Mouse (Mus musculus) lung, embryonic 15.5 days (tissue): ENCODE data around the gene Trmu. TPM values are rescaled to one million over a fixed set of nuclear protein-coding genes. Genes with fewer than 3 reads are reported as not detected.

ENCODE experiments used
- ATAC-seq: fragments of 200-750 bp; cut with Nextera tagmentation; 2 replicates; pipeline ENCODE4 v1.8.0; 2017; ENCODE audit warnings: moderate number of reproducible peaks, borderline replicate concordance; ENCODE audit not compliant: low FRiP score, low TSS enrichment; ENCODE audit errors: extremely low read depth
- H3K27ac ChIP-seq: fragments of 300-500 bp; sonication (generic); 2 replicates; pipeline ENCODE4 v1.5.1; 2015; ENCODE audit warnings: moderate library complexity, mild to moderate bottlenecking, inconsistent platforms
- H3K27me3 ChIP-seq: fragments of 300-500 bp; sonication (generic); 2 replicates; pipeline ENCODE4 v1.6.1; 2015; ENCODE audit warnings: inconsistent platforms
- H3K36me3 ChIP-seq: fragments of 300-500 bp; sonication (generic); 2 replicates; pipeline ENCODE4 v1.6.1; 2015; ENCODE audit warnings: inconsistent platforms
- H3K4me1 ChIP-seq: fragments of 300-500 bp; sonication (generic); 2 replicates; pipeline ENCODE4 v1.6.1; 2015; ENCODE audit warnings: inconsistent platforms
- H3K4me2 ChIP-seq: fragments of 300-500 bp; sonication (generic); 2 replicates; pipeline ENCODE4 v1.6.1; 2015; ENCODE audit warnings: inconsistent platforms, mild to moderate bottlenecking, moderate library complexity
- H3K4me3 ChIP-seq: fragments of 300-500 bp; sonication (generic); 2 replicates; pipeline ENCODE4 v1.5.1; 2015; ENCODE audit warnings: mild to moderate bottlenecking, inconsistent platforms
- H3K9ac ChIP-seq: fragments of 300-500 bp; sonication (generic); 2 replicates; pipeline ENCODE4 v1.6.1; 2015; ENCODE audit warnings: inconsistent platforms
- H3K9me3 ChIP-seq: fragments of 300-500 bp; sonication (generic); 2 replicates; pipeline ENCODE4 v1.6.1; 2016; ENCODE audit warnings: inconsistent platforms
- WGBS: fragments of 180-500 bp; shearing (Covaris S2); methylation state at CpG from one replicate; pipeline ENCODE4 v1.1.7; 2015; 5-methylcytosine and 5-hydroxymethylcytosine counted together
- polyA plus RNA-seq: library from polyadenylated mRNA; unstranded; fragments of >200 nt; fragmentation: Nextera tagmentation; extraction: Ambion mirVana; gene quantifications from 2 replicates; pipeline ENCODE4 v1.2.1, GENCODE M21; 2015

The Trmu gene
- polyA plus RNA-seq, 1 experiment from 2014 or later = 40.5 TPM

- WGBS = 59% methylated on average over 6 of the region's 6 CpGs
- H3K9me3 ChIP-seq = no peaks in the 10 kb centered on the region
- H3K27ac ChIP-seq = no peak overlapping the region
- ATAC-seq = no peak
- H3K36me3 ChIP-seq = peaks cover 41% of the 10 kb centered on the region
- H3K4me2 ChIP-seq = no peak overlapping the region
- H3K9ac ChIP-seq = no peak overlapping the region
- no peaks in the 10 kb centered on the region for H3K27me3 ChIP-seq
- H3K4me1 ChIP-seq = no peaks in the 10 kb centered on the region
- no peak overlapping the region for H3K4me3 ChIP-seq
Observed at GRCm38 (mm10) chr15:85899396-85899795, 20.3 kb downstream of the Trmu start.

DNA sequence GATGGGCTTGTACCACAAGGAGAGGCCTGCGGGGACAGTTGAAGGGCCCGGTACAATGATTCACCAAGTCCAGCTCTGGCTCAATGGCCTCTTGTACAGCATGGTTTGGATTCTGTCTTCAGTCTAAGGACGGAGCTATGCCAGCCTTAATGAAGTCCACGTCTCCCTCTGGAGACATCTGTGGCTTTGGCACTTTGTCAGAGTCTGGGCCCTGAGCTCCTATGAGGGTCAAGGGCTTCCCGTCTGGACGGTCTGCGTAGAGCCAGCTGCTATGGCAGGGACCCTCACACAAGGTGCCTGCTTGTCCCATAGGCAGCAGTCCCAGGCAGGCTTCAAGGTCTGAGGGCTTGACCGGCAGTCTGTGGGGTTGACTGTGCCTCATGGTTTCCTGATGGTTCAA is 21.2 kb downstream of the Trmu start:
- H3K9ac ChIP-seq = no peak overlapping the region
- no peak overlapping the region for H3K4me3 ChIP-seq
- H3K36me3 ChIP-seq = peaks cover 32% of the 10 kb centered on the region
- no peak overlapping the region for H3K27ac ChIP-seq
- no peak overlapping the region for H3K4me2 ChIP-seq
- WGBS = 65% methylated on average over 8 of the region's 8 CpGs
- H3K9me3 ChIP-seq = no peaks in the 10 kb centered on the region
- no peaks in the 10 kb centered on the region for H3K27me3 ChIP-seq
- H3K4me1 ChIP-seq = no peaks in the 10 kb centered on the region
- ATAC-seq = no peak

DNA sequence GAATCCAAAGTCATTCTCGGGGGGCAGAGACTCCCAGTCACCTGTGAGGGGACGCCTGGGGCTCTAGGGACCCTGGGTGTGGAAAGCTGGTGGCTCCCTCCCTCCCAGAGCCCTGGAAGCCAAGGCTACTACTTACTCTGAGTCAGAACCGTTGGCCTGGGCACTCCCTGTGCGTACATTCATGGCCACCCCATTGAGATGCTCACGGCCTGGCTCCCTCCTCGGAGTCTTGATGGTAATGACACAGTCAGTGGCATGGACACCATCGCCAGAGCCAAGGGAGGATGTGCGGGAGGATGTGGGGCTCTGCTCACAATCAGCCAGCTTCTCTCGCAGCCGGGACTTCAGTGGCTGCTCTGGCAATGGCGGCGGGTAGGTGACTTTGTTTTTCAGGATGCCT is 21.7 kb downstream of the Trmu start:
- ATAC-seq = no peak
- WGBS = 80% methylated on average over 12 of the region's 12 CpGs
- peaks cover 27% of the 10 kb centered on the region for H3K36me3 ChIP-seq

DNA sequence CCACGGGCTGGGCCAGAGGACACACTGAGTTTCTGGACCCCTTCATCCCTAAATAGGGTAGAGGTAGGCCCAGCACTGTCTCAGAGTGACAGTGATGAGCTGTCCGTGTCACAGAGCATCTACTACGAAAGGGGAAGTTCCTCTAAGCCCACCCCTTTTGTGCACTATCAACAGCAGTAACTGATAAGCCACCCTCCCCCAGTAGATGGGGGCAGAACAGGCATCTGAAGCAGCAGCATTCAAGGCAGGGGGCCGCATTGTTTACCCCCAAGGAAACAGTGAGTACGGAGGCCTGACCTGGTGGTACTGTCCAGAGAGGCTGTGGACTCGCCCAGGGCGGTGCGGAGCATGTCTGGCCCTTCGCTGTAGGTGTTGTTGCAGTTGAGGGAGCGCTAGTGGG is 23.4 kb downstream of the Trmu start:
- no peak overlapping the region for H3K4me2 ChIP-seq
- H3K36me3 ChIP-seq = peaks cover 14% of the 10 kb centered on the region
- H3K27me3 ChIP-seq = no peaks in the 10 kb centered on the region
- H3K27ac ChIP-seq = no peak overlapping the region
- H3K4me1 ChIP-seq = no peaks in the 10 kb centered on the region
- no peak overlapping the region for H3K9ac ChIP-seq
- WGBS = 59% methylated on average over 10 of the region's 10 CpGs
- H3K4me3 ChIP-seq = no peak overlapping the region
- no peaks in the 10 kb centered on the region for H3K9me3 ChIP-seq
- ATAC-seq = no peak

More for the DNA sequence above, 21.7 kb downstream of the Trmu start:
- Histone ChIP-seq H3K4me3 (no peak overlapping the region), H3K27ac (no peak overlapping the region), H3K4me1 (no peaks in the 10 kb centered on the region), H3K9ac (no peak overlapping the region), H3K9me3 (no peaks in the 10 kb centered on the region), H3K27me3 (no peaks in the 10 kb centered on the region), H3K4me2 (no peak overlapping the region)

DNA sequence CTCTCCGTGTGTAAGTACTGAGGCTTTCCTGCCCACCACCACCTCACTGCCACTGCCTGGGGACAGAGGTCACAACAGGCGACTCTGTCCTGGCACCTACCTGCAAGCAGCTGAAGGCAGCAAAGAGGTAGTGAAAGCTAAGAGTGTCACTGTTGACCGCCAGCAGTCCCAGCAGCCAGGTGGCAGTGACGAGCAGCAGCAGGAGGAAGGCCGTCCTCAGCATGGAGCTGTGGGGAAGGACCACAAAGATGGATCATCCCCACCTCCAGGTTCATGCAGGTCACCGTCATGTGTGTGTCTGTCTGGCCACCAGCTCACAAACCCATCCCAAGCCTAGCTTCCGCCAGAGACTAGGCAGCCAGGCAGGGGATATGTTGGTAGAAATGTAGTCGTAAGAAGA is 24.7 kb downstream of the Trmu start:
- H3K4me2 ChIP-seq = no peak overlapping the region
- no peak for ATAC-seq
- no peak overlapping the region for H3K27ac ChIP-seq
- WGBS = 48% methylated on average over 8 of the region's 8 CpGs
- H3K9me3 ChIP-seq = no peaks in the 10 kb centered on the region
- H3K27me3 ChIP-seq = no peaks in the 10 kb centered on the region
- no peak overlapping the region for H3K9ac ChIP-seq
- H3K36me3 ChIP-seq = peaks cover 4% of the 10 kb centered on the region; the same call in 1 of the 2 replicates
- no peak overlapping the region for H3K4me3 ChIP-seq
- H3K4me1 ChIP-seq = no peaks in the 10 kb centered on the region

- Histone ChIP-seq H3K4me2 (no peak overlapping the region), H3K9me3 (no peaks in the 10 kb centered on the region), H3K27me3 (no peaks in the 10 kb centered on the region), H3K4me3 (no peak overlapping the region), H3K4me1 (peaks cover 4% of the 10 kb centered on the region; the same call in 1 of the 2 replicates), H3K36me3 (no peaks in the 10 kb centered on the region), H3K27ac (no peak overlapping the region), H3K9ac (no peak overlapping the region)
- no peak for ATAC-seq
- 81% methylated on average over 7 of the region's 7 CpGs for WGBS
Observed at GRCm38 (mm10) chr15:85908660-85909491, 29.8 kb downstream of the Trmu start.

GRCm38 (mm10) chr15:85909492-85909829 is 30.3 kb downstream of the Trmu start:
- H3K4me3 ChIP-seq = no peak overlapping the region
- H3K4me2 ChIP-seq = no peak overlapping the region
- no peaks in the 10 kb centered on the region for H3K27me3 ChIP-seq
- no peak overlapping the region for H3K9ac ChIP-seq
- no peaks in the 10 kb centered on the region for H3K9me3 ChIP-seq
- H3K27ac ChIP-seq = peak overlapping the region; percentile 43; the same call in 1 of the 2 replicates
- 71% methylated on average over 3 of the region's 3 CpGs for WGBS
- no peaks in the 10 kb centered on the region for H3K36me3 ChIP-seq
- peaks cover 4% of the 10 kb centered on the region; the same call in 1 of the 2 replicates for H3K4me1 ChIP-seq
- ATAC-seq = no peak

DNA sequence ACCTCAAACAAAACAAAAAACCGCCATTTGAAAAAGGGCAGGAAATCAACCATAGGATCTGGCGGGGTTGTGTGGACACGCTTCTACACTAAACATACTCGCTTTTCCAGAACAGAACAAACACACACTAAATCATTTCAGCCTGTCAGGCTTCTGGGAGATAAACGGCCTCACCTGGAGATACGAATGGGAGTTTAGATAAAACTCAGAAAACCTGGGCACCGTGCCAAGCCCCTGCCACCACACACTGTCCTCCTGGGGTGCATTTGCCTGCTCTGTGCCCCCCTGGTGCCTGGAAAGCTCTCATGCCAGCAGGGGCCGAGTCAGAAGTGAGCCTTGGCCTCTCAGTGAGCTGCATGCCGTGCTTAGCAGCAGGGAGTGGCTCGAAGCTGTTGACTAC is 30.8 kb downstream of the Trmu start:
- no peaks in the 10 kb centered on the region for H3K27me3 ChIP-seq
- peaks cover 4% of the 10 kb centered on the region; the same call in 1 of the 2 replicates for H3K4me1 ChIP-seq
- H3K36me3 ChIP-seq = no peaks in the 10 kb centered on the region
- 20% methylated on average over 10 of the region's 10 CpGs for WGBS
- H3K9ac ChIP-seq = no peak overlapping the region
- H3K9me3 ChIP-seq = no peaks in the 10 kb centered on the region
- H3K4me2 ChIP-seq = no peak overlapping the region
- H3K4me3 ChIP-seq = no peak overlapping the region
- 0 out of 2 replicates have a peak, but pooled peaks have one; percentile 4 for ATAC-seq
- peak overlapping the region; percentile 43 for H3K27ac ChIP-seq

DNA sequence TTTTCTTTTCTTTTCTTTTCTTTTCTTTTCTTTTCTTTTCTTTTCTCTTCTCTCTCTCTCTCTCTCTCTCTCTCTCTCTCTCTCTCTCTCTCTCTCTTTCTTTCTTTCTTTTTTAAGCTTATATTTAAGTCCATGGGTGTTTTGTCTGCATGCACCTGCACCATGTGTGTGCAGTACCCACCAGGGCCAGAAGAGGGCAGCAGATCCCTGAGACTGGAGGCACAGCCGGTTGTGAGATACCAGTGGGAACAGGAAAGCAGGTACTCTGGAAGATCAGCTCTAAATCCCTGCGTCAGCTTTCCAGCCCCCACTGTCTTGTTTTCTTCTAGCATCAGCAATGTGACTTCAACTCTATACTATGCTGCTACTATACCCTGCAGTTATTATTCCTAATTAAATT is 34.5 kb downstream of the Trmu start:
- Histone ChIP-seq H3K4me1 (peaks cover 4% of the 10 kb centered on the region; the same call in 1 of the 2 replicates), H3K4me3 (no peak overlapping the region), H3K9me3 (no peaks in the 10 kb centered on the region), H3K27ac (no peak overlapping the region), H3K9ac (no peak overlapping the region), H3K36me3 (0 out of 2 replicates have a peak, but pooled peaks cover 3% of the 10 kb centered on the region), H3K4me2 (no peak overlapping the region), H3K27me3 (no peaks in the 10 kb centered on the region)
- no peak for ATAC-seq
- WGBS = 29% methylated on average over 2 of the region's 2 CpGs

- Histone ChIP-seq H3K27ac (no peak overlapping the region), H3K4me1 (no peaks in the 10 kb centered on the region), H3K4me3 (no peak overlapping the region), H3K27me3 (no peaks in the 10 kb centered on the region), H3K9me3 (no peaks in the 10 kb centered on the region), H3K4me2 (no peak overlapping the region), H3K9ac (no peak overlapping the region), H3K36me3 (0 out of 2 replicates have a peak, but pooled peaks cover 10% of the 10 kb centered on the region)
- 61% methylated on average over 8 of the region's 8 CpGs for WGBS
- no peak for ATAC-seq
Observed at GRCm38 (mm10) chr15:85919191-85919891, 40.2 kb downstream of the Trmu start.

- H3K27me3 ChIP-seq = no peaks in the 10 kb centered on the region
- no peak overlapping the region for H3K4me2 ChIP-seq
- no peak overlapping the region for H3K27ac ChIP-seq
- WGBS = 70% methylated on average over 8 of the region's 8 CpGs
- no peak overlapping the region for H3K9ac ChIP-seq
- no peak overlapping the region for H3K4me3 ChIP-seq
- no peak for ATAC-seq
- no peaks in the 10 kb centered on the region for H3K4me1 ChIP-seq
- 0 out of 2 replicates have a peak, but pooled peaks cover 10% of the 10 kb centered on the region for H3K36me3 ChIP-seq
- no peaks in the 10 kb centered on the region for H3K9me3 ChIP-seq
Observed at GRCm38 (mm10) chr15:85919892-85920248, 40.8 kb downstream of the Trmu start.

GRCm38 (mm10) chr15:85921855-85922254 is 42.7 kb downstream of the Trmu start:
- no peaks in the 10 kb centered on the region for H3K27me3 ChIP-seq
- 88% methylated on average over 11 of the region's 11 CpGs for WGBS
- 0 out of 2 replicates have a peak, but pooled peaks cover 10% of the 10 kb centered on the region for H3K36me3 ChIP-seq
- no peak overlapping the region for H3K4me2 ChIP-seq
- no peak for ATAC-seq
- no peak overlapping the region for H3K9ac ChIP-seq
- no peak overlapping the region for H3K4me3 ChIP-seq
- H3K9me3 ChIP-seq = no peaks in the 10 kb centered on the region
- no peaks in the 10 kb centered on the region for H3K4me1 ChIP-seq
- H3K27ac ChIP-seq = no peak overlapping the region
